Mouse (Mus musculus): ENCODE results near the gene Idua. TPM values are rescaled to one million over a fixed set of nuclear protein-coding genes. Genes with fewer than 3 reads are reported as not detected.

The Idua gene
- total RNA-seq, 1 experiment: 3.7 TPM

GRCm38 (mm10) chr5:108636172-108636571 is 24.0 kb upstream of the Idua start:
- Histone ChIP-seq H3K36me3 (ENCODE audit: control insufficient read depth, insufficient read depth, low read length, poor library complexity, severe bottlenecking) (no peaks in the 10 kb centered on the region), H3K27ac (ENCODE audit: insufficient read depth, low read depth, low read length, poor library complexity, severe bottlenecking) (no peak overlapping the region), H3K4me3 (ENCODE audit: insufficient read depth in 1 of 2, low read depth in 1 of 2, low read length in 2 of 2, poor library complexity in 1 of 2, severe bottlenecking in 1 of 2) (no peak overlapping the region), H3K4me1 (ENCODE audit: control insufficient read depth in 2 of 2, insufficient read depth in 2 of 2, low read length in 2 of 2, poor library complexity in 1 of 2) (no peaks in the 10 kb centered on the region), H3K9me3 (ENCODE audit: control insufficient read depth, insufficient read depth, low read depth, low read length) (no peaks in the 10 kb centered on the region), H3K9ac (ENCODE audit: insufficient read depth, low read depth, low read length, poor library complexity, severe bottlenecking) (no peak overlapping the region)
- no peak for TF ChIP-seq ZNF384 (IDR thresholded peaks at IDR 0.05; ENCODE audit: low read depth, low read length)
- no peak for TF ChIP-seq CHD2 (IDR thresholded peaks at IDR 0.05; ENCODE audit: low read depth, low read length)
- TF ChIP-seq ZC3H11A (IDR thresholded peaks at IDR 0.05; ENCODE audit: borderline replicate concordance, low read depth, low read length): no peak
- no peak for TF ChIP-seq HCFC1 (IDR thresholded peaks at IDR 0.05; ENCODE audit: borderline replicate concordance, insufficient read depth, low read length)
- no peak for TF ChIP-seq MAFK (IDR thresholded peaks at IDR 0.05; ENCODE audit: insufficient read depth, low read depth, low read length)
- DNase-seq (ENCODE audit: low read depth, low spot score): no peak
- in situ Hi-C loops (cut with MboI; ENCODE audit: low sequenced_read_pairs in 2 of 2, unreplicated experiment in 2 of 2): no loop called here

- H3K9me3 ChIP-seq (ENCODE audit: control insufficient read depth, insufficient read depth, low read depth, low read length): no peaks in the 10 kb centered on the region
- H3K9ac ChIP-seq (ENCODE audit: insufficient read depth, low read depth, low read length, poor library complexity, severe bottlenecking): no peak overlapping the region
- no peak overlapping the region for H3K4me3 ChIP-seq (ENCODE audit: insufficient read depth in 1 of 2, low read depth in 1 of 2, low read length in 2 of 2, poor library complexity in 1 of 2, severe bottlenecking in 1 of 2)
- H3K27ac ChIP-seq (ENCODE audit: insufficient read depth, low read depth, low read length, poor library complexity, severe bottlenecking): no peak overlapping the region
- no peak for DNase-seq (ENCODE audit: low read depth, low spot score)
- in situ Hi-C loops (cut with MboI; ENCODE audit: low sequenced_read_pairs in 2 of 2, unreplicated experiment in 2 of 2): no loop called here
- H3K4me1 ChIP-seq (ENCODE audit: control insufficient read depth in 2 of 2, insufficient read depth in 2 of 2, low read length in 2 of 2, poor library complexity in 1 of 2): no peaks in the 10 kb centered on the region
- peaks cover 8% of the 10 kb centered on the region; the same call in 1 of the 2 replicates for H3K36me3 ChIP-seq (ENCODE audit: control insufficient read depth, insufficient read depth, low read length, poor library complexity, severe bottlenecking)
- TF ChIP-seq CHD2 (IDR thresholded peaks at IDR 0.05; ENCODE audit: low read depth, low read length) (no peak), HCFC1 (IDR thresholded peaks at IDR 0.05; ENCODE audit: borderline replicate concordance, insufficient read depth, low read length) (no peak), ZNF384 (IDR thresholded peaks at IDR 0.05; ENCODE audit: low read depth, low read length) (no peak), ZC3H11A (IDR thresholded peaks at IDR 0.05; ENCODE audit: borderline replicate concordance, low read depth, low read length) (no peak), MAFK (IDR thresholded peaks at IDR 0.05; ENCODE audit: insufficient read depth, low read depth, low read length) (no peak)
Measured at GRCm38 (mm10) chr5:108643674-108644073, 16.5 kb upstream of the Idua start.

- Histone ChIP-seq H3K4me1 (ENCODE audit: control insufficient read depth in 2 of 2, insufficient read depth in 2 of 2, low read length in 2 of 2, poor library complexity in 1 of 2) (no peaks in the 10 kb centered on the region), H3K27ac (ENCODE audit: insufficient read depth, low read depth, low read length, poor library complexity, severe bottlenecking) (no peak overlapping the region), H3K36me3 (ENCODE audit: control insufficient read depth, insufficient read depth, low read length, poor library complexity, severe bottlenecking) (peaks cover 18% of the 10 kb centered on the region), H3K9ac (ENCODE audit: insufficient read depth, low read depth, low read length, poor library complexity, severe bottlenecking) (no peak overlapping the region), H3K4me3 (ENCODE audit: insufficient read depth in 1 of 2, low read depth in 1 of 2, low read length in 2 of 2, poor library complexity in 1 of 2, severe bottlenecking in 1 of 2) (no peak overlapping the region), H3K9me3 (ENCODE audit: control insufficient read depth, insufficient read depth, low read depth, low read length) (no peaks in the 10 kb centered on the region)
- in situ Hi-C loops (cut with MboI; ENCODE audit: low sequenced_read_pairs in 2 of 2, unreplicated experiment in 2 of 2): no loop called here
- TF ChIP-seq MAFK (IDR thresholded peaks at IDR 0.05; ENCODE audit: insufficient read depth, low read depth, low read length) (no peak), ZNF384 (IDR thresholded peaks at IDR 0.05; ENCODE audit: low read depth, low read length) (no peak), CHD2 (IDR thresholded peaks at IDR 0.05; ENCODE audit: low read depth, low read length) (no peak)
- DNase-seq (ENCODE audit: low read depth, low spot score): no peak
Measured at GRCm38 (mm10) chr5:108645651-108646342, 14.3 kb upstream of the Idua start.

GRCm38 (mm10) chr5:108646343-108646660 is 13.8 kb upstream of the Idua start:
- Histone ChIP-seq H3K27ac (ENCODE audit: insufficient read depth, low read depth, low read length, poor library complexity, severe bottlenecking) (no peak overlapping the region), H3K36me3 (ENCODE audit: control insufficient read depth, insufficient read depth, low read length, poor library complexity, severe bottlenecking) (peaks cover 18% of the 10 kb centered on the region), H3K9ac (ENCODE audit: insufficient read depth, low read depth, low read length, poor library complexity, severe bottlenecking) (no peak overlapping the region), H3K4me1 (ENCODE audit: control insufficient read depth in 2 of 2, insufficient read depth in 2 of 2, low read length in 2 of 2, poor library complexity in 1 of 2) (no peaks in the 10 kb centered on the region), H3K4me3 (ENCODE audit: insufficient read depth in 1 of 2, low read depth in 1 of 2, low read length in 2 of 2, poor library complexity in 1 of 2, severe bottlenecking in 1 of 2) (no peak overlapping the region), H3K9me3 (ENCODE audit: control insufficient read depth, insufficient read depth, low read depth, low read length) (no peaks in the 10 kb centered on the region)
- no peak for DNase-seq (ENCODE audit: low read depth, low spot score)
- in situ Hi-C loops (cut with MboI; ENCODE audit: low sequenced_read_pairs in 2 of 2, unreplicated experiment in 2 of 2): no loop called here
- no peak for TF ChIP-seq MAFK (IDR thresholded peaks at IDR 0.05; ENCODE audit: insufficient read depth, low read depth, low read length)
- TF ChIP-seq ZC3H11A (IDR thresholded peaks at IDR 0.05; ENCODE audit: borderline replicate concordance, low read depth, low read length): no peak
- TF ChIP-seq ZNF384 (IDR thresholded peaks at IDR 0.05; ENCODE audit: low read depth, low read length): no peak
- no peak for TF ChIP-seq CHD2 (IDR thresholded peaks at IDR 0.05; ENCODE audit: low read depth, low read length)
- no peak for TF ChIP-seq HCFC1 (IDR thresholded peaks at IDR 0.05; ENCODE audit: borderline replicate concordance, insufficient read depth, low read length)

- DNase-seq (ENCODE audit: low read depth, low spot score): no peak
- Histone ChIP-seq H3K36me3 (ENCODE audit: control insufficient read depth, insufficient read depth, low read length, poor library complexity, severe bottlenecking) (peaks cover 20% of the 10 kb centered on the region), H3K9me3 (ENCODE audit: control insufficient read depth, insufficient read depth, low read depth, low read length) (no peaks in the 10 kb centered on the region), H3K27ac (ENCODE audit: insufficient read depth, low read depth, low read length, poor library complexity, severe bottlenecking) (no peak overlapping the region), H3K4me1 (ENCODE audit: control insufficient read depth in 2 of 2, insufficient read depth in 2 of 2, low read length in 2 of 2, poor library complexity in 1 of 2) (no peaks in the 10 kb centered on the region), H3K9ac (ENCODE audit: insufficient read depth, low read depth, low read length, poor library complexity, severe bottlenecking) (no peak overlapping the region), H3K4me3 (ENCODE audit: insufficient read depth in 1 of 2, low read depth in 1 of 2, low read length in 2 of 2, poor library complexity in 1 of 2, severe bottlenecking in 1 of 2) (no peak overlapping the region)
- TF ChIP-seq ZC3H11A (IDR thresholded peaks at IDR 0.05; ENCODE audit: borderline replicate concordance, low read depth, low read length): no peak
- TF ChIP-seq CHD2 (IDR thresholded peaks at IDR 0.05; ENCODE audit: low read depth, low read length): no peak
- TF ChIP-seq ZNF384 (IDR thresholded peaks at IDR 0.05; ENCODE audit: low read depth, low read length): no peak
- TF ChIP-seq HCFC1 (IDR thresholded peaks at IDR 0.05; ENCODE audit: borderline replicate concordance, insufficient read depth, low read length): no peak
- no peak for TF ChIP-seq MAFK (IDR thresholded peaks at IDR 0.05; ENCODE audit: insufficient read depth, low read depth, low read length)
- in situ Hi-C loops (cut with MboI; ENCODE audit: low sequenced_read_pairs in 2 of 2, unreplicated experiment in 2 of 2): no loop called here
Measured at GRCm38 (mm10) chr5:108647311-108647710, 12.8 kb upstream of the Idua start.

Data from ES-E14 (cell line).